Mouse (Mus musculus) layer of hippocampus, adult 8-10 months (tissue): Measurements from ENCODE around the gene Fkbp8. TPM values are rescaled to one million over a fixed set of nuclear protein-coding genes. Genes with fewer than 3 reads are reported as not detected.

ENCODE experiments used
- total RNA-seq, 4 experiments: library from RNA; stranded (reverse); gene quantifications; 2 replicates each; pipeline ENCODE4 v1.2.4; 2022

Fkbp8 gene
- total RNA-seq, 4 experiments from 2014 or later = 420 to 440 (median 425) TPM

Other genes starting within 250 kb of the Fkbp8 start
- 10 to 100 TPM; 74.1 to 89.8 (median 80.1) TPM for gene Homer3, start 244.9 kb upstream of the Fkbp8 start, total RNA-seq
- 10 to 100 TPM; 49.2 to 55.5 (median 54.6) TPM for gene Ddx49, start 225.2 kb upstream of the Fkbp8 start, total RNA-seq
- 100 to 1,000 TPM; 127 to 152 (median 135) TPM for gene Cope, start 225.2 kb upstream of the Fkbp8 start, total RNA-seq
- gene Cers1, start 211.9 kb upstream of the Fkbp8 start, total RNA-seq = 100 to 1,000 TPM in 3 of 4 experiments, 10 to 100 TPM in 1; 99.3 to 118 (median 106) TPM
- 10 to 100 TPM in 2 of 4 experiments, 1 to 10 TPM in 1, not detected in 1; 4.8 to 16.4 (median 11.3) TPM for gene Gdf1, start 197.9 kb upstream of the Fkbp8 start, total RNA-seq
- 10 to 100 TPM; 57.9 to 73.1 (median 65.4) TPM for gene Upf1, start 174.4 kb upstream of the Fkbp8 start, total RNA-seq
- 1 to 10 TPM in 1 of 4 experiments, under 1 TPM in 3; 0.31 to 1.4 (median 0.73) TPM for gene Comp, start 154.2 kb upstream of the Fkbp8 start, total RNA-seq
- gene Crtc1, start 88.1 kb upstream of the Fkbp8 start, total RNA-seq = 100 to 1,000 TPM; 154 to 203 (median 177) TPM
- gene Klhl26, start 50.8 kb upstream of the Fkbp8 start, total RNA-seq = 10 to 100 TPM; 48.4 to 56.6 (median 53.1) TPM
- gene Tmem59l, start 40.4 kb upstream of the Fkbp8 start, total RNA-seq = 100 to 1,000 TPM; 284 to 307 (median 293) TPM
- 10 to 100 TPM; 20.4 to 31.5 (median 30.1) TPM for gene Crlf1, start 34.6 kb upstream of the Fkbp8 start, total RNA-seq
- gene Rex1bd, start 21.0 kb upstream of the Fkbp8 start, total RNA-seq = 100 to 1,000 TPM in 2 of 4 experiments, 10 to 100 TPM in 2; 86.4 to 104 (median 97.3) TPM
- gene Uba52, start 16.9 kb upstream of the Fkbp8 start, total RNA-seq = 1,000 to 10,000 TPM in 2 of 4 experiments, 100 to 1,000 TPM in 2; 772 to 1,065 (median 933) TPM
- gene Kxd1, start 232 bp downstream of the Fkbp8 start, total RNA-seq = 10 to 100 TPM; 36.7 to 46.9 (median 39.6) TPM
- 10 to 100 TPM; 19.6 to 22.0 (median 20.8) TPM for gene Ell, start 11.7 kb downstream of the Fkbp8 start, total RNA-seq
- 10 to 100 TPM; 42.8 to 55.9 (median 51.8) TPM for gene Isyna1, start 66.6 kb downstream of the Fkbp8 start, total RNA-seq
- gene Ssbp4, start 81.1 kb downstream of the Fkbp8 start, total RNA-seq = 100 to 1,000 TPM; 196 to 262 (median 224) TPM
- gene Lrrc25, start 88.4 kb downstream of the Fkbp8 start, total RNA-seq = 1 to 10 TPM in 2 of 4 experiments, under 1 TPM in 2; 0.24 to 1.6 (median 1.1) TPM
- gene Gdf15, start 104.7 kb downstream of the Fkbp8 start, total RNA-seq = not detected
- 10 to 100 TPM; 19.8 to 34.7 (median 23.3) TPM for gene Pgpep1, start 132.7 kb downstream of the Fkbp8 start, total RNA-seq
- 10 to 100 TPM; 57.1 to 66.2 (median 64.1) TPM for gene Lsm4, start 145.5 kb downstream of the Fkbp8 start, total RNA-seq
- 100 to 1,000 TPM; 149 to 190 (median 160) TPM for gene Jund, start 171.2 kb downstream of the Fkbp8 start, total RNA-seq
- gene Iqcn, start 175.7 kb downstream of the Fkbp8 start, total RNA-seq = under 1 TPM in 2 of 4 experiments, not detected in 2; 0.14 to 0.16 TPM
- gene Gm3336, start 190.8 kb downstream of the Fkbp8 start, total RNA-seq = not detected
- 1 to 10 TPM; 1.1 to 2.9 (median 1.5) TPM for gene Pde4c, start 196.0 kb downstream of the Fkbp8 start, total RNA-seq
- 100 to 1,000 TPM; 732 to 771 (median 756) TPM for gene Rab3a, start 227.0 kb downstream of the Fkbp8 start, total RNA-seq
- gene Mpv17l2, start 233.2 kb downstream of the Fkbp8 start, total RNA-seq = 10 to 100 TPM; 30.3 to 38.5 (median 31.7) TPM
- gene Pik3r2, start 249.0 kb downstream of the Fkbp8 start, total RNA-seq = 100 to 1,000 TPM; 145 to 157 (median 153) TPM